Mouse (Mus musculus) left cerebral cortex, postnatal 25 days (tissue): ENCODE measurements around the gene Lmx1a. TPM values are rescaled to one million over a fixed set of nuclear protein-coding genes. Genes with fewer than 3 reads are reported as not detected.

ENCODE experiments used
- DNase-seq, 2 experiments: peaks; one replicate each; pipeline ENCODE4 v3.0.0; 2022; ENCODE audit warnings: low spot score in 2 of 2, mixed read lengths in 1 of 2
- intact Hi-C: fragments of 180-260 bp; cut with DNase I; formaldehyde crosslinking; loops from one replicate; pipeline ENCODE4 v1.15.1; 2025
- total RNA-seq, 2 experiments: library from RNA; stranded (reverse); gene quantifications; 2 replicates each; pipeline ENCODE4 v1.2.3; 2021

The Lmx1a gene
- total RNA-seq, 2 experiments from 2014 or later = 0.28 TPM; not detected in 1

DNA sequence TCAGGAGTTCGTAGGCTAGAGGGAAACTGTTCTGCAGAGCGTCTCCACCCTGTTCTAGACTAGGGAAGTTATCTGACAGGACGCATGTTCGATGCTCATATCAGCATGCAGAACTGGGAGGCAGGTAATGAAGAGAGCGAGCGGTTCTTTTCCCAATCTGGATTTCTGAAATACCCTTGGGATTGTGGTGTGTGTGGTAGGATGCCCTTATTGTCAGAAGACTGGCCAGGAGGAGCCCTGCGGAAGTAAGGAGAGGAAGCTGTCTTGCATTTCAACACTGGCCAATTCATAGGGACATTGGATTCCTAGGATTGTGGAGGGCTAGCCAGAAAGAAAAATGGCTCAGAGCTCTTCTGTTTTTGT lies 3.6 kb downstream of the Lmx1a start:
- intact Hi-C loops = loop anchor here (5.0 kb wide), 1 partner anchor 90 kb away; no protein-coding TSS in a partner anchor
- no peak for DNase-seq

DNA sequence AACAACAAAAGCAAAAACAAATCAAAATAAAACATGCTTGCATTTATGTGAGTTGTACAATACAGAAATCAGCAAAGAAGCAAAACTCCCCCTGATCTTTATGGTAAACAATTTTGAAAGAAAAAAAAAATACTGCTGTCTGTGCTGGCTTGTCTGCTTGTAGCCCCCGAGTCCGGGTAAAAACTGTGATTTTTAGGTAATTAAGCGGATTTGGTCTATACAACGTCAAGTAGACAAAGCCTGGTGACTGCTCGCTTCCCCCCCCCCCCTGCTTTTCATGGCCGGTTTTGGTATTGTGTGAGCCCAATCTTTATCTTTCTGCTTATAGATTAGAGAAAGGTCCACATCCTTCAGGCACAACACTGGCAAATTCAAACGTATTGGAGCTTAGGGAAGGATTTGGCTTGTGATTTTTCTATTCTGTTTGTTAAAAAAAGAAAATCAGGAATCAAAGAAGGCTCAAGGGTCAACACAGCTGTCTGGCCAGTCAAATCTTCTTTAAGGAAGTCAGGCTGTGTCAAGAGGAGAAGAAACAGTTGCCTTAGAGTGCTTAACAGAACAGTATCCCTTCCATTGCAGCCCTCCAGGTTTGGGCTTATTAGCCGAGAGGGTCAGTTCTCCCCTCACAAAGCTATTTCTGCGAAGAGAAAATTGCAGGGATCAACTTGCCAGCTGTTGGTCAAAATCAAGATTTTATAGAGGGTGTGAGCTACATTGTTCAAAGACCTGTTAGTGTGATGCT lies 4.6 kb downstream of the Lmx1a start:
- no peak for DNase-seq
- intact Hi-C loops = loop anchor here (5.0 kb wide), 1 partner anchor 89 kb away; no protein-coding TSS in a partner anchor

DNA sequence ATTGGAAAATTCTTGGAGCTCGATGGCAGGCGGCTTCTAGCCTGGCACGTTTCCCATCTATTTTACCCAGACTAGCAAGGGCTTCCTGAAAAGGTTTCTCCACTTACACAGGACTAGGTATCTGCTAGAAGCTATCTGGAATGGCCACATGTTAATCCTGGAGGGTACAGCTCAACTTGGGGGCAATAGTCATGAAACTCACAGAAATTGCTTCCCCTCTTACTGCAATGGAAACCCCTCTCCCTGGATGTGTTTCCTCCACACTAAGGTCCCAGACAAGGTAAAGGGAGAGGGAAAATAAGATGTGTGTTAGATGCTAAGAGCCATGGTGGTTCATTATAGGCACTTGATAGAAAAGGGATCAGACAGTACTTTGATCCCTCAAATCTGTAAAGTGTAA lies 5.7 kb downstream of the Lmx1a start:
- intact Hi-C loops = loop anchor here (5.0 kb wide), 1 partner anchor 88 kb away; no protein-coding TSS in a partner anchor
- DNase-seq = no peak

DNA sequence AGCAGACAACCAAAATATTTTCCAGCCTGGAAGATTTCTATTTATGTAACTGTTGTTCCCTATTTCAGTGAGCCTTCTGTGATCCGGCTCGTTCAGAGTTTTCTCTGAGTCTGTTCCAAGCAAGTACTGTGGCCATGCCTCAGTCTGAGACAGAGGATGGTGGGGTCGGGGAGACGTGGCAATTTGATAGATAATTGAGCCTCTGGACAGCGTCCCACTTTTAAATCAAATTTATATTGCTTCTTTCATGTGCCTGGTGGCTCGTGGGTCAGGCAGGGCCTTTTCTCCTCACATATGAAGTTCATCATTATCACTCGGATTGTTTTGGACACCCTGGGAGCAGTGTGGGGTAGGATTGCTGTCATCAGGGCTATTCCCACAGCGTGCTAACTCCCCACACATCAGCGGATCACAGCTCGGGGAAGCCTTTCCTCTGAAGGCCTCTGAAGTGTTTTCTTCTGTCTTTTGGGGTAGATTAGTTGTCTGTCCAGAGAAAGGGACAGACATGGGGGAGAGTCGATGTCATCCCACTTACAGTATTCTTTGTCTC lies 6.9 kb downstream of the Lmx1a start:
- no peak for DNase-seq

DNA sequence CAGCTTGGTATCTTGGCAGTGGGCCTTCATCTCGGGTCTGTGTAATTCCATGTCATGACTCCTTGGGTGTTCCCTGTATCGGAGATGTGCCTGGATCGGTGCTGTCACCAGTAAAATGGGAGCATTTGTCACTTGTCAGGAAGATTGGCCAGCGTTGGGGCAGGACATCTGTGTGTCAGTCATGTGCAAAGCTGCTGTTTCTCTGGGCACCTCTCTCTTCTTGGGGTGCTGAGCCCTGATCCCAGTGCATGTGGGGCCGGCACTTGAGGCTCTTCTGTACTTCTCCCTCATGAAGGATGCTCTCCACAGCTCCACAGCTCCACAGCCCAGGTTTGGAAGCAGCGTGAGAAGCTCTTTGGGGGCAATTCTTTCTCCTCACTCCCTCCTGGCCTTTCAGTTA lies 10.7 kb downstream of the Lmx1a start:
- intact Hi-C loops = loop anchor here (5.0 kb wide), 1 partner anchor 198 kb away; no protein-coding TSS in a partner anchor
- no peak for DNase-seq

More for the DNA sequence above, 6.9 kb downstream of the Lmx1a start:
- intact Hi-C loops = no loop called here

DNA sequence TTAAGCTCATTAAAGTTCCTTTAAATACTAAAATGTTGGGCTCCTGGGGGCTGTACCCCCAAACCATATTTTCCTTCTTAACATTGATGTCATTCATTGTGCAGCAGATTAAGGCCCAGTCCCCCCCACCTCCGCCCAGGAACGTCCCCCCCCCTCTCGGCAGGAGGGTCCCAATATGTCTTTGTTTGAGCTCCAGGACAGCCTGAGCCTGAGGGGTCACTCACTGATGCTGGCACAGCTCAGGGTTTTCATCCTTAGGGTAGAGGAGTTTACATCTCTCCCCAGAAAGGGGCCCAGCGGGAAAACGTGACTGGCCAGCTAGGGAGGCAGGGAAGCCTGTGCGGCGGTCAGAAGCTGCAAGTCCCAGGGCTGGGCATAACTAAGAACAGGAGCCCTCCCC lies 11.2 kb downstream of the Lmx1a start:
- no peak for DNase-seq
- intact Hi-C loops = loop anchor here (5.0 kb wide), 1 partner anchor 197 kb away; no protein-coding TSS in a partner anchor

DNA sequence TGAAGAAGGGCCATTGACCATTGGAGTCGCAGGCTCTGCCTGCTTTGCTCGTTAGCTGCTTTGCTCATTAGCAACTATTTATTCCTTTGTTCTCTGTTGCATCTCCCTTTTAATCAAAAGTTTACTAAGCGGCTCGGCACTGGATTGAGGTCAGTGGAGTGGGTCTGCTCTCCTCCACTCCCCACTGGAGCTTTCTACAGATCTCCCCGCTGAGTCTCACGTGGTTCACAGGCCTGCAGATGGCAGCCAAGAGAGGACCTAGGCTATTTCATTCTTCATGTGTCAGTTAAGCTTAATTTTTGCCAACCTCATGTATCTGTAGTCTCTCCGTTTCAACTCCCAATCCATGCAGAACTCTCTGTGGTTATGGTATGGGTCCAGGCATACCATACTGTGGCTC lies 16.5 kb downstream of the Lmx1a start:
- intact Hi-C loops = no loop called here
- no peak for DNase-seq

DNA sequence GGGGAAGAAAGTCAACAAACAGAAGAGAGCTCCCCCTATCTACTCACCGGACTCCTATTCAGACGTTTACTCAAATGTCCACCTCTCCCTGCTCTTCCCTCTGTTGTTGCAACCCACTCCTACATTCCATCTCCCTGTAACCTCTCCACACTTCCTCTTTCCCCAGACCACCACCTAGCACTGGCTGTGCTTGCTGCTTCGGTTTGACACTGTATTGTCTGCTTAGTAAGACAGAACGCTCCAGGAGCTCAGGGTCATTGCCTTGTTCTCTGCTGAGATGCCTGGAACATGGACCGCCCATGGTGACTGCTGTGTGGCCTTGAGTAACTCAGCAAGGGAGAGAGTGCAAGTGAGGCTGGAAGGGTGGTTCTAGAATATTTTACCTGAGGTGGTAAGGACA lies 19.7 kb downstream of the Lmx1a start:
- no peak for DNase-seq
- intact Hi-C loops = no loop called here

DNA sequence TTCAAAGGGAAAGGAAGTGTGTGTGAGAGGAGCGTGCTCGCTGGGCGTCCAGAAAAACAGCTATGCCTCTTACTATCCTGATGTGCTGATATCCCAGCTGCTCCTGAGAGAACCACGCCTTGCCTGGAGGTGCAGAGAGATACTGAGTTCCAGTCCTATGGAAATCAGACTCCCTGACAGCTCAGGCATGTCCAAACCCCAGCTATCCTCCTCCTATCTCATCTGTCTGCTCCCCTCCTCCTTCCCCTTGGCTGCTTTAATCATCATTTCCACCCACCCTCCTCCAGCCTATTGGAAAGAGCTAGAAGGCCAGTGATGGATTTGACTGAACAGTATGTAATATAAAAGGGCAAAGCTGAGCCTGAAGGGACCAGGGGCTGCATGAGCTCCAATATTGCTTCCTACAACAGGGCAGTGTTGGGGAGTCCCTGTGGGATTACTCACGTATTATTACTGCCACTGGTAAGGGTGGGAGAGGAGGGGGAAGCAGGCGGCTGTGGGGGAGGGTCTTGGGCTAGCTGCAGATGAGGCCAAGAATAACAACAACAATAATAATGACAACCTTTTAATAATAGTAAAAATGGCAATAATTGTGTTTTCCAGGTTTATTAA lies 26.8 kb downstream of the Lmx1a start:
- DNase-seq = no peak
- intact Hi-C loops = no loop called here

DNA sequence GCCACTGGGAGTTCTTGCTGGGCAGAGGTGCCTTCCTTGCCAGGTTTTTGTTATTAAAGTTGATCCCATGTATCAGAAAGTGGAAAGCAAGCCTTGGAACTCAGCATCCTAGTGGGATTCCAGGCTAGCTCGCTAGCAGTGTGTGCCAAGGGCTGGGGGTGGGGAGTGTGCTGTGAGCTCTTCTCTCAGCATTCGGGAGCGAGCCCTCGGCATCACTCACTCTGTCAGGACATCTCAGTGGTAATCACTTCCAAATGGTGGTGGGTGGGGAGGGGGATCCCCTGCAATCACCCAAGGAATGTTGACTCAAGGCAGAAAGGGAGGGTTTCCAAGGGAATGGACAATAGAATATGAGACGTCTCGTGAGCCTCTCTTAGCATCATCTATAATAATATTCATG lies 45.4 kb downstream of the Lmx1a start:
- intact Hi-C loops = no loop called here
- DNase-seq = no peak

DNA sequence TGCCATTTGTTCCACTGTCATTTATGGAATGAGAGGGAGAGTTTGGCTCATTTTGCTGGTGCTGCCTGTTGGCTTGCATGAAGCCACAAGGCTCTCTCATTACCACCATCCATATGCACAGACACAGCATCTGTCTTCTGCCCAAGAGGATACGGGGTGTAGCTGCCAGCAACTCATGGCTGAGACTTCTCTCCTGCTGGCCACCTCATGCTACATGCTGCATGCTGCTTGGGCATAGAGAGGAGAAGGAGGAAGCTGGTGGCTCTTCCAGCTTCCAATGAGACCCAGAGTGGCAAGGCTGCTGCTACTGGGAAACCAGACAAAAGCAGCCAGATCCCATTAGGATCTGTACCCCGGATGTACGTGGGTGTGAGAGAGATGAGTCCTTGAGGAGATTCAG lies 47.8 kb downstream of the Lmx1a start:
- intact Hi-C loops = no loop called here
- peak in 1 of 2 experiments; percentile 31 for DNase-seq

DNA sequence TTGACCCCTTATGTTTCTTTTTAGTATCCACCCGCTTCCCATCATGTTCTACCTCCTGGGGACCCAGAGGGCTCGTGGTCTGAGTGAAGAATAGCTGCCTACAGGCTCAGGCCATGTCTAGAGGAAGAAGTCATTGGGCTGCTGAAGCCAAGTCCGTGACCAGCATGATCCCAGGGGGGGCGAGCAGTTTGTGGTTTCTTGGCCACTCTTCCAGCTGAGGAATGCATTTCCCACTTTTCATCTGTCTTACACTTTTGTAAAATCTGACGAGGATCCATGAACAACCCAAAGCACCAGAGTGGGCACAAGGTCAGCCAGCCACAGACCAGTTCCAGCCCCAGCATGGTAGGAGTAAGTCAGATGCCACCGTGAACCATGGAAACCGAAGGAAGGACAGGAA lies 50.2 kb downstream of the Lmx1a start:
- DNase-seq = no peak
- intact Hi-C loops = no loop called here

DNA sequence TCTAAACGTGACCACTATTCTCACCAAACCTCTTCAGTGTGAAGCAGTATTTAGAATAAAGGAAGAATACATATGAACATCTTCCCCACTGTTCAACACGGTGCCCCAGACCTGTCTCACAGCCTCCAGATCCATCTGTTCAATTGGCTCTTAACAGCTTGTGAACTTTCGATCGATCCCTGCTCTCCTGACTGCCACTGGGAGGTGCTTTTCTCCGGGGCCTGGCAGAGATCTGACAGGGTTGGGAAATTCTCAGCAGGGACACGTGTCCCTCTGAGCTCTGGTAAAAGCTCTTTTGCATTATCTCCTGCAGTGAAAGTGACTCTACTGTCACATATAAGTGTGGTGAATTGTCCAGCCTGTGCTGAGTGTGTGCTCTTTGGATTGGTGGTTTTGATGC lies 57.6 kb downstream of the Lmx1a start:
- intact Hi-C loops = no loop called here

DNA sequence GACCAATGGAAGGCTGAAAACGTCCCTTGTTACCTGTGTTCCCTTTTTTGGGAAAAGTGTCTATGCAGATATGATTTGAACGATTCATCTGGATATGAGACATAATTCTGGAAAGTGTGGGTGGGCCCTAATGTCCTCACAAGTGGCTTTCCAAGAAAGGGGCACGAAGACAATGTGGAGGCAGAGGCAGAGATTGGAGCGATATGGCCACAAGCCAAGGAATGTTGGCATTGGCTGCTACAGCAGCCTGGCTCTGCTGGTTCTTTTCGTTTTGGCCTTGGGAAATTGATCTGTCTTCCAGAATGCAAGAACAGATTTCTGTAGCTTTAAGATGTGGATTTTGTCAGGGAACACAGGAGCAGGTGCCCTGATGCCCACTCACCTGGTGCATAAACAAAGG lies 63.6 kb downstream of the Lmx1a start:
- intact Hi-C loops = no loop called here

More for the DNA sequence above, 57.6 kb downstream of the Lmx1a start:
- no peak for DNase-seq

DNA sequence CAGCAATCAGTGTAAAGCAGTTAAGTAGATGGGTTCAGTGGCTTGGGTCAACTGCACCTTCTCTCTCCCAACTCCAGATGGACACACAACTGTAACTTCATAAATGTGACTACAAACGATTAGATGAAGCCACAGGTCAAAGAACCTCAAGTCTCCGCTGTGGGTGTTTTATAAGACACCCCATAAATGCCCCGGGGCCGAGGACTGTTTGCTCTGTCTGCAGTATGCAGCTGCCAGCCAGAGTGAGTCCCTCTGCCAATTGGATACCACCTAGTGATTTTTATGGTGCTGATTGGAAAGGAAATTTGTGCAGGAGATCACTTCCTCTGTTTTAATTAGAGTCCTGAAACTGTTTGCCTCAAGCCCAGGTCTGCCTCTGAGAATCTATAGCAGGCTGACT lies 65.0 kb downstream of the Lmx1a start:
- intact Hi-C loops = no loop called here
- no peak for DNase-seq

More for the DNA sequence above, 63.6 kb downstream of the Lmx1a start:
- no peak for DNase-seq

DNA sequence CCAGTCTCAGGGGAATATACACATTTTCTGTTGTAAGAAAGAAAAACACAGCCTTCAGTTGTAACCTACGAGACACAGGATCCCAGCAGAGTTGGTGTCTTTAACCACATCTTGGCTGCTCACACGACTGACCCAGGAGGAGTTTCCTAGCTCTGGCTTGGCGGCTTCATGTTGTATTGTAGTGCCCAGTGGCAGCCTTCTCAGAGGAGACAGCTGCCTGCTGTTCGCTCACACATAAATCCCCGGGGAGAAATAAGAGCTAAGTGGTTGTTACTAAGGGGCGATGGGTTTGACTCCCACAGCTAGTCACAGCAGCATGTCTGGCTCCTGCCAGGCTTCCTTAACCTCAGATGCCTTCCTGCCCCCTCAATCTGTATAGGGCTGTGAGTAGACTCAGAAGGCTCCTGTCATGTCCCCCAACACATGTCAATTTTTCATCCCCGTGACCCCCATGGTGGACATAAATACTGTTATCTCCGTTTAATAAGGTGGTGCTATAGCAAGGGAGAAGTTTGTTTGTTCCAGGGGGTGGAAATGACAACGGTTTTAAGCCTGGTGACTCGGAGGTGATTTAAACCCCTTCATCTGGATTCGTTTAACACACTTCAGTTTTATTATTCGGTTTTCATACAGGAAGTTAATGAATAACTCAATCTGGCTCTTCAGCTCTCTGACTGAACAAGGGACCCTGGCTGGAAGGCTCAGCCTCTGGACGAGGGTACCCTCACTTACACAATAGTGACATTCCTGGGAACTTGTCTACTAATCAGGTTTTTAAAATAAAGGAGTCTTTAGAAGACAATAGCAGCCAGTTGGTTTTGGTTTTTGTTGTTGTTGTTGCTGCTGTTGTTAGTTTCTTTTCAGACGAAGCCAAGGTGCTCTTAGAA lies 65.8 kb downstream of the Lmx1a start:
- no peak for DNase-seq
- intact Hi-C loops = no loop called here

DNA sequence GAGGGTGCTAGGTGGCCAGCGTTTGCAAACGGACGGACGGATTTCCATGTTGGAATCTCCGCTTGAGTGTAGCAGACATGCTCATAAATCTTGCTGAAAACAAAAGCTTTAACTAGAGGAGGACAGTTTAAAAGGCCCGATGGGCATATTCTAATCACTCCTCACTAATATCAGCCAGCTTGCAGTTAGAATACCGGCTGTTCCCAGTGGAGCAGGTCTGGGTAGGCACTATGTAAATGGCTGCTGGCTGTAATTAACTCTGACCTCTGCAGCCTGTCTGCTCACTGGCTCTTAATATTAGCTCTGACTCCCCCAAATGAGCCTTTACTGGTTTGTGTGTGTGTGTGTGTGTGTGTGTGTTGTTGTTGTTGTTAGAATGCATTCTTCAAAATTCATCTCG lies 69.2 kb downstream of the Lmx1a start:
- no peak for DNase-seq
- intact Hi-C loops = no loop called here

DNA sequence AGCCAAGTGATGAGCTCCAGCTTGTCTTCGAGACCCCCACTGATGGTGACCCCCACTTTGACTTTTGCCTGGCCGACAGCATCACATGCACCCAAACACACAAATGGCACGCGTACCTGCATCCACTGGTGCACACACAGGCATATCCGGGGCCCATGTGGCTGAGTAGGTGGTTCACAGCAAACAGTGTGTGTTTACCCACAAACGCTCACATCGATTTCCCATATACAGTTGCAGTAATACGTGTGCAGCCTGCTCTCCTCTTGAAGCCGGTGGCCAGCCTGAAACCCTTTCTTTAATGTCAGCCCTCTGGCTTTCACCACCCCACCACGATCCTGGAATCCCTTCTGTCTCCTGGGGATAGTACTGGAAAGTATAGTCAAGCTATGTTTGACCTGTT lies 71.3 kb downstream of the Lmx1a start:
- intact Hi-C loops = no loop called here

DNA sequence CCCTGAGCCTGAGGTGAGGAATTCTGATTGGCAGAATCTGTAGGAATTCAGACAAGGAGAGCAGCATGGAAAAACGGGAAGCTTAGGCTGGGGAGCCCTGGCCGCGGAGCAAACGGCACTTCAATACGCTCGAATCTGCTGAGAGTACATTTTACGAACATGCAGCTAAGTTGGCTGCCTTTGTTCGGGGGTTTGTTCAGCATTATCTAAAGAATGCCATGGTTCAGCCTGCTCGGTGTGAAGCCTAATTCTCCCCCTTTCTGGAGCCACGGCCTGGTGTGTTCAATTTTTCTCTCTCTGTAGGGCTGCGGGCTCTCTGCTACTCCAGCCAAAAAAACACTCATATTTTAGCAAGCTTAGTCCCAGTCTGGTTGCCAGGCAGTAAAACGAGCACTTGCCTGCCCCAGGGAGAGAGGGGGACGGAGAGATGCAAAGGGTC lies 72.8 kb downstream of the Lmx1a start:
- no peak for DNase-seq
- intact Hi-C loops = no loop called here

More for the DNA sequence above, 71.3 kb downstream of the Lmx1a start:
- no peak for DNase-seq

DNA sequence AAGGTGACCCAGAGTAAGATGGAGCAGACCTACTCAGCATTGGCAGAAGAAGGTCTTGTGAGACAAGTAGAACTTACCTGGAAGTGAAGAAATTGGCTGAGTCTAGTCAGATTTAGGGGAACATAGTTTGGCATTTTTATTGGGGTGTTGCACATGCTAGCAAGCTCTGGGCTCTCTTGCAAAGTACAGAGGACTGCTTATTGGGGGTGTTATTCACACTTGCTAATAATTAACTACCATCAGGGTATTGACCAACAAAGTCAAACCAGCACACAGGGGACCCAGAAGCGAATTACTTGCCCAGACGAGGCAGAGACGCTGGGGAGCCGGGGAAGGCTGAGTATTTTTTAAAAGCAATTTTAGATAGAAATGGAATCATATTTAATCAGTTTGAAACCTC lies 77.6 kb downstream of the Lmx1a start:
- DNase-seq = no peak
- intact Hi-C loops = no loop called here
